8 mouse cellular contexts compared by ENCODE assay signal in the genomic region with DNA sequence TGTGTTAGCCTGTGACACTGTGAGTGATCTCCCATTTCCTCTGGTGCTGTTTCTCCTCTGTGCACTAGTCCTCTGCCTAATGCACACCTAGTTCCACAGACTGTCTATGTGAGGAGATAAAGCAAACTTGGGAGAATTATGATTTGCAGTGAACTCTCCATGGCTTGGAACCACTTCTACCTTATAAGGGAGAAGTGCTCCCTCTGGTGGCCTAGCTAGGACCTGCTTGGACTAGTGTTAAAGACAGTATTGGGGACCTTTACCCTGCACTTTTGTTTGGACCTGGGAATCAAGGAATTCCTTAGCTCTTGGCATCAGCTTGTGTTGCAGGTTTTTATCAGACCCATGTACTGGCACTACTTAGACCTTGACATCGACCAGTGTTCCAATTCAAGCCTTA. TPM values are rescaled to one million over a fixed set of nuclear protein-coding genes. Genes with fewer than 3 reads are reported as not detected.
A peak's percentile ranks its signal among the peaks of the same experiment; 100 is the strongest.
DNase-seq lines count a peak whose midpoint lies in the region; ATAC-seq lines count a peak whose summit lies in the region.

No protein-coding gene starts in this region.

- no peak overlapping the region for H3K27ac ChIP-seq in hindbrain, embryonic 10.5 days
- no peak overlapping the region for H3K27ac ChIP-seq in hindbrain, embryonic 12.5 days
- no peak overlapping the region for H3K27ac ChIP-seq in hindbrain, embryonic 15.5 days (replicated peaks)
- no peak overlapping the region for H3K27ac ChIP-seq in midbrain, embryonic 13.5 days
- H3K27ac ChIP-seq in stomach, embryonic 16.5 days (ENCODE audit: low read length): no peak overlapping the region

- H3K36me3 ChIP-seq in hindbrain, embryonic 10.5 days: no peaks in the 10 kb centered on the region
- no peaks in the 10 kb centered on the region for H3K36me3 ChIP-seq in hindbrain, embryonic 12.5 days
- no peaks in the 10 kb centered on the region for H3K36me3 ChIP-seq in hindbrain, embryonic 15.5 days
- no peaks in the 10 kb centered on the region for H3K36me3 ChIP-seq in midbrain, embryonic 13.5 days
- no peaks in the 10 kb centered on the region for H3K36me3 ChIP-seq in stomach, embryonic 16.5 days (ENCODE audit: control insufficient read depth, insufficient read depth, low read length)

- H3K4me3 ChIP-seq in hindbrain, embryonic 10.5 days: no peak overlapping the region
- no peak overlapping the region for H3K4me3 ChIP-seq in hindbrain, embryonic 12.5 days
- no peak overlapping the region for H3K4me3 ChIP-seq in hindbrain, embryonic 15.5 days
- no peak overlapping the region for H3K4me3 ChIP-seq in midbrain, embryonic 13.5 days (replicated peaks)
- no peak overlapping the region for H3K4me3 ChIP-seq in stomach, embryonic 16.5 days (replicated peaks; ENCODE audit: low read length)

- no peaks in the 10 kb centered on the region for H3K9me3 ChIP-seq in hindbrain, embryonic 10.5 days
- H3K9me3 ChIP-seq in hindbrain, embryonic 12.5 days (replicated peaks): no peaks in the 10 kb centered on the region
- H3K9me3 ChIP-seq in hindbrain, embryonic 15.5 days: no peaks in the 10 kb centered on the region
- no peaks in the 10 kb centered on the region for H3K9me3 ChIP-seq in midbrain, embryonic 13.5 days
- no peaks in the 10 kb centered on the region for H3K9me3 ChIP-seq in stomach, embryonic 16.5 days (replicated peaks; ENCODE audit: control insufficient read depth, low read length)

- H3K27me3 ChIP-seq in hindbrain, embryonic 10.5 days (ENCODE audit: insufficient read depth, poor library complexity, severe bottlenecking): no peaks in the 10 kb centered on the region
- no peaks in the 10 kb centered on the region for H3K27me3 ChIP-seq in hindbrain, embryonic 12.5 days
- no peaks in the 10 kb centered on the region for H3K27me3 ChIP-seq in hindbrain, embryonic 15.5 days
- no peaks in the 10 kb centered on the region for H3K27me3 ChIP-seq in midbrain, embryonic 13.5 days
- H3K27me3 ChIP-seq in stomach, embryonic 16.5 days (ENCODE audit: control insufficient read depth, insufficient read depth, low read length): no peaks in the 10 kb centered on the region

- WGBS in hindbrain, embryonic 10.5 days: 23% methylated on average over 1 of the region's 1 CpGs
- 30% methylated on average over 1 of the region's 1 CpGs for WGBS in hindbrain, embryonic 12.5 days
- 33% methylated on average over 1 of the region's 1 CpGs for WGBS in hindbrain, embryonic 15.5 days
- WGBS in midbrain, embryonic 13.5 days: 17% methylated on average over 1 of the region's 1 CpGs
- WGBS in stomach, embryonic 16.5 days: 24% methylated on average over 1 of the region's 1 CpGs

- ATAC-seq in hindbrain, embryonic 12.5 days (ENCODE audit: low FRiP score): no peak
- peak; percentile 54; the same call in 1 of the 2 replicates for ATAC-seq in hindbrain, embryonic 15.5 days (ENCODE audit: low FRiP score, low read depth)
- ATAC-seq in midbrain, embryonic 13.5 days: 0 out of 2 replicates have a peak, but pooled peaks have one; percentile 34
- ATAC-seq in stomach, embryonic 16.5 days (ENCODE audit: insufficient read depth, low FRiP score): 0 out of 2 replicates have a peak, but pooled peaks have one; percentile 37

- DNase-seq in hindbrain, embryonic 10.5 days (ENCODE audit: low spot score): peak; percentile 44
- DNase-seq in adrenal gland, adult 18-20 months (ENCODE audit: low spot score in 2 of 2): peak; percentile 36 to 48
- DNase-seq in embryo, embryonic 11 days: peak; percentile 77
- peak; percentile 49 to 66 for DNase-seq in left cerebral cortex, postnatal 14 days (ENCODE audit: low spot score in 2 of 2)

- H3K4me2 ChIP-seq in hindbrain, embryonic 12.5 days (replicated peaks): no peak overlapping the region
- no peak overlapping the region for H3K4me2 ChIP-seq in hindbrain, embryonic 15.5 days
- H3K4me2 ChIP-seq in midbrain, embryonic 13.5 days (replicated peaks): no peak overlapping the region
- no peak overlapping the region for H3K4me2 ChIP-seq in stomach, embryonic 16.5 days (ENCODE audit: low read depth, low read length)

- intact Hi-C loops in left cerebral cortex, postnatal 14 days (cut with DNase I): loop anchor here (5.0 kb wide), 2 partner anchors 122 to 277 kb away; a partner anchor contains a TSS

- H3K9ac ChIP-seq in hindbrain, embryonic 12.5 days: no peak overlapping the region
- no peak overlapping the region for H3K9ac ChIP-seq in hindbrain, embryonic 15.5 days
- no peak overlapping the region for H3K9ac ChIP-seq in midbrain, embryonic 13.5 days (replicated peaks)
- no peak overlapping the region for H3K9ac ChIP-seq in stomach, embryonic 16.5 days (ENCODE audit: low read length)

- H3K4me1 ChIP-seq in hindbrain, embryonic 10.5 days (replicated peaks): no peaks in the 10 kb centered on the region
- no peaks in the 10 kb centered on the region for H3K4me1 ChIP-seq in hindbrain, embryonic 12.5 days
- no peaks in the 10 kb centered on the region for H3K4me1 ChIP-seq in hindbrain, embryonic 15.5 days (replicated peaks)
- no peaks in the 10 kb centered on the region for H3K4me1 ChIP-seq in midbrain, embryonic 13.5 days (replicated peaks)
- no peaks in the 10 kb centered on the region for H3K4me1 ChIP-seq in stomach, embryonic 16.5 days (ENCODE audit: control insufficient read depth, insufficient read depth, low read length)

RNA-seq across cellular contexts. Expression of a gene that starts 18.8 kb away (rescaled TPM):
- polyA plus RNA-seq in hindbrain, embryonic 10.5 days (2016; fragmentation: Nextera tagmentation; extraction: Ambion mirVana): 10.4 and 12.1 TPM in 2 replicates
- polyA plus RNA-seq in hindbrain, embryonic 12.5 days (2016; fragmentation: Nextera tagmentation; extraction: Ambion mirVana): 13.1 and 15.6 TPM in 2 replicates
- total RNA-seq in adrenal gland, adult 18-20 months (2021): 1 to 10 TPM; 5.7 to 6.2 TPM
- 12.1 and 14.6 TPM in 2 replicates for polyA plus RNA-seq in hindbrain, embryonic 15.5 days (2015; fragmentation: Nextera tagmentation; extraction: Ambion mirVana)
- total RNA-seq in left cerebral cortex, postnatal 14 days (2021): 10 to 100 TPM; 20.2 to 26.0 TPM
- 14.7 and 16.9 TPM in 2 replicates for polyA plus RNA-seq in midbrain, embryonic 13.5 days (2015; fragmentation: Nextera tagmentation; extraction: Ambion mirVana)
- polyA plus RNA-seq in stomach, embryonic 16.5 days (2015; fragmentation: Nextera tagmentation; extraction: Ambion mirVana): 7.3 and 9.3 TPM in 2 replicates

RNA-seq across cellular contexts. Expression of a gene that starts 26.4 kb away (rescaled TPM):
- 52.4 and 66.5 TPM in 2 replicates for polyA plus RNA-seq in hindbrain, embryonic 10.5 days (2016; fragmentation: Nextera tagmentation; extraction: Ambion mirVana)
- 136 and 137 TPM in 2 replicates for polyA plus RNA-seq in hindbrain, embryonic 12.5 days (2016; fragmentation: Nextera tagmentation; extraction: Ambion mirVana)
- total RNA-seq in adrenal gland, adult 18-20 months (2021): 10 to 100 TPM; 14.2 to 17.2 TPM
- 409 and 412 TPM in 2 replicates for polyA plus RNA-seq in hindbrain, embryonic 15.5 days (2015; fragmentation: Nextera tagmentation; extraction: Ambion mirVana)
- 100 to 1,000 TPM; 268 to 273 TPM for total RNA-seq in left cerebral cortex, postnatal 14 days (2021)
- 234 and 245 TPM in 2 replicates for polyA plus RNA-seq in midbrain, embryonic 13.5 days (2015; fragmentation: Nextera tagmentation; extraction: Ambion mirVana)
- 14.6 and 16.0 TPM in 2 replicates for polyA plus RNA-seq in stomach, embryonic 16.5 days (2015; fragmentation: Nextera tagmentation; extraction: Ambion mirVana)

RNA-seq across cellular contexts. Expression of a gene that starts 30.1 kb away (rescaled TPM):
- 7.9 and 12.2 TPM in 2 replicates for polyA plus RNA-seq in hindbrain, embryonic 10.5 days (2016; fragmentation: Nextera tagmentation; extraction: Ambion mirVana)
- polyA plus RNA-seq in hindbrain, embryonic 12.5 days (2016; fragmentation: Nextera tagmentation; extraction: Ambion mirVana): 12.0 and 12.9 TPM in 2 replicates
- total RNA-seq in adrenal gland, adult 18-20 months (2021): 1 to 10 TPM; 4.8 to 5.0 TPM
- polyA plus RNA-seq in hindbrain, embryonic 15.5 days (2015; fragmentation: Nextera tagmentation; extraction: Ambion mirVana): 7.2 and 7.3 TPM in 2 replicates
- total RNA-seq in left cerebral cortex, postnatal 14 days (2021): 1 to 10 TPM; 8.1 to 9.3 TPM
- polyA plus RNA-seq in midbrain, embryonic 13.5 days (2015; fragmentation: Nextera tagmentation; extraction: Ambion mirVana): 8.2 and 9.8 TPM in 2 replicates
- polyA plus RNA-seq in stomach, embryonic 16.5 days (2015; fragmentation: Nextera tagmentation; extraction: Ambion mirVana): 6.1 and 6.5 TPM in 2 replicates

RNA-seq across cellular contexts. Expression of a gene that starts 42.6 kb away (rescaled TPM):
- 21.5 and 22.3 TPM in 2 replicates for polyA plus RNA-seq in hindbrain, embryonic 10.5 days (2016; fragmentation: Nextera tagmentation; extraction: Ambion mirVana)
- 28.8 and 37.6 TPM in 2 replicates for polyA plus RNA-seq in hindbrain, embryonic 12.5 days (2016; fragmentation: Nextera tagmentation; extraction: Ambion mirVana)
- total RNA-seq in adrenal gland, adult 18-20 months (2021): 1 to 10 TPM; 3.2 to 4.8 TPM
- polyA plus RNA-seq in hindbrain, embryonic 15.5 days (2015; fragmentation: Nextera tagmentation; extraction: Ambion mirVana): 29.2 and 36.6 TPM in 2 replicates
- 10 to 100 TPM in 1 of 2 experiments, 1 to 10 TPM in 1; 5.9 to 14.8 TPM for total RNA-seq in left cerebral cortex, postnatal 14 days (2021)
- polyA plus RNA-seq in midbrain, embryonic 13.5 days (2015; fragmentation: Nextera tagmentation; extraction: Ambion mirVana): 32.7 and 36.1 TPM in 2 replicates
- polyA plus RNA-seq in stomach, embryonic 16.5 days (2015; fragmentation: Nextera tagmentation; extraction: Ambion mirVana): 21.8 and 23.1 TPM in 2 replicates

RNA-seq across cellular contexts. Expression of a gene that starts 42.6 kb away (rescaled TPM):
- 4.7 and 5.7 TPM in 2 replicates for polyA plus RNA-seq in hindbrain, embryonic 10.5 days (2016; fragmentation: Nextera tagmentation; extraction: Ambion mirVana)
- 10.6 TPM in 2 replicates for polyA plus RNA-seq in hindbrain, embryonic 12.5 days (2016; fragmentation: Nextera tagmentation; extraction: Ambion mirVana)
- total RNA-seq in adrenal gland, adult 18-20 months (2021): not detected
- 7.5 and 8.4 TPM in 2 replicates for polyA plus RNA-seq in hindbrain, embryonic 15.5 days (2015; fragmentation: Nextera tagmentation; extraction: Ambion mirVana)
- 1 to 10 TPM; 3.6 to 4.3 TPM for total RNA-seq in left cerebral cortex, postnatal 14 days (2021)
- 6.8 and 11.3 TPM in 2 replicates for polyA plus RNA-seq in midbrain, embryonic 13.5 days (2015; fragmentation: Nextera tagmentation; extraction: Ambion mirVana)
- 4.4 and 4.9 TPM in 2 replicates for polyA plus RNA-seq in stomach, embryonic 16.5 days (2015; fragmentation: Nextera tagmentation; extraction: Ambion mirVana)
